Mouse (Mus musculus): ENCODE results near the gene Mgat5.

Gene Mgat5

DNA sequence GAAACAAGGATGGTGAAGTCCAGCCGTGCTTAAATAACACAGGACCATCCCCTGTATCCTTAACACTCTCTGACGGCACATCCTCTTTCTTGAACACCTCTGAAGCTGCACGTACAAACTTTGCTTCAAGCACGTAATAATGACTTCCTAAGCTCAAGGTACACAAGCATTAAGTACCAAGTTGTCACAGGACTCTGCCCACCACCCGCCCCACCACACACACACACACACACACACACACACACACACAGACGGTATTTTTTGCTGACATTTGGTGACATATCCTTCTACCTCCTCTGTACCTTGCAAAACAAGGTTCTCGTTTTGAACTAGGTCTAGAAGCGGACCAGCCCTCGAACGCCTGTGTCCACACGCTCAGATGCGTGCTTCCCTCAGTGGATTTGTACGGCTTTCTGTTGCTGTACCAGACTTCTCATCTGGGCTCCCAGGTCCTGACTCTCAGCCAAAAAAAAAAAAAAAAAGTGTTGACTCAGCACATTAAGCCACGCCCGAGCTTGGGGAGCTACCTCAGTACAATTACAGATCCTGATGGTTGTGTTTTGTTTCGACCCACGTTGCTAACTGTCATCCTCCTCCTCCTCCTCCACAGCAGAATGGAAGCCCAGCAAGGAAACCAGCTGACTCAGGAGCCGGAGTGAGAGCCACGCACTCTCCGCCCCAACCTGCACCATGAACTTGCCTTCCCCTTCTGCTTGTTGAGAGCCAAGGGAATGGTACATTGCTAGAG, 101.4 kb downstream of the Mgat5 start:
- DNase-seq (ENCODE audit: low read depth): no peak

- DNase-seq (ENCODE audit: low read depth): no peak
Observed at GRCm38 (mm10) chr1:127307361-127307760, 102.5 kb downstream of the Mgat5 start.

- DNase-seq (ENCODE audit: low read depth): no peak
Observed at GRCm38 (mm10) chr1:127308207-127308725, 103.5 kb downstream of the Mgat5 start.

- no peak for DNase-seq (ENCODE audit: low read depth)
Observed at GRCm38 (mm10) chr1:127308989-127309701, 104.3 kb downstream of the Mgat5 start.

DNA sequence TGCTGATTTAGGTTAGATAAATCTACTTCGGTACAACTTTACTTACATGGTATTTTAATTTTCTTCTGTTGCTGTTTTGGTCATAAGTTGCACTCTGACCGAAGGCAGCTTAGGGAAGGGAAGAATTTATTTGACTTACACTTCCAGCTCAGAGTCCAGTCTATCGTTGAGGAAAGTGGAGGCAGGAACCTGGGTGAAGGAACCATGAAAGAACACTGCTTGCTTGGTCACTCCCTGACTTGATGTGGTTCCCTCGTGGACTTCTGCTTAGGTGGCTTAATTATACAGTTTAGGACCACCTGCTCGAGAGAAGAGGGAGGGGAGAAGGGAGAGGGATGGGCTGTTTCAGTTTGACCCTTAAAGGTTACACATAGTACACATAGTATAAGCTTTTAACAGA, 105.2 kb downstream of the Mgat5 start:
- no peak for DNase-seq (ENCODE audit: low read depth)

- no peak for DNase-seq (ENCODE audit: low read depth)
Observed at GRCm38 (mm10) chr1:127310703-127311102, 105.9 kb downstream of the Mgat5 start.

DNA sequence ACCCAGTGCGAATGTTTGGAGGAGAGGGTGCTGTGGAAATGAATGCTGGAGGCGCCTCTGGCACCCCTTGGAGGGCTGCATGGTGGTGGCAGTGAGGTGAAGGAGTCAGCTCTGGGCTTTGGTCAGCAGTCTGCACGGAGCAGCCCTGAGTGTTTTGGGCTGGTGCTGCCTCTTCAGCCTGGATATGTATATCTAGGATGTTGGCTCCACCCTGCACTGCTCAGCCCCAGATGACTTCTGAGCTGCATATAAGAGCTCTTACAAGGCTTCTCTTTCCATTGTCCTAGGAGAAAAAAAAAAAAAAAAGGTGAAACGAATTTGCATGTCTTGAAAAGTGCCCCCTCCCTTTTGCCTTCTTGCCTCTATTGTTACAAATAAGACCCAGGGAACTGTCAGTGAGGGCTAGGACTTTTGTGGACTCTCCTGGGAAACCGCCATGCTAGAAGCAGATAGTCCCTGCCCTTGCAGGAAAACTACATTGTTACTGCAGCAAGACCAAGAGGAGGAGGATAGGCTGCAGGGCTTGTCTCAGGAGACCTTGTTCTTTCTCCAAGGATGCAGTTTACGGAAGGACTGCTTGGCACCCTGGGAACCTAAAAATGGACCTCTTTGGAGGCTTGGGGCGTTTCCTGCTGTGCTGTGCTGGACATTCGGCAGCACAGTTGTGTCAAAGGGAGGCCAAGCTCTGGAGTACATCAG, 109.0 kb downstream of the Mgat5 start:
- DNase-seq (ENCODE audit: low read depth): no peak

GRCm38 (mm10) chr1:127315763-127316627, 111.2 kb downstream of the Mgat5 start:
- no peak for DNase-seq (ENCODE audit: low read depth)

DNA sequence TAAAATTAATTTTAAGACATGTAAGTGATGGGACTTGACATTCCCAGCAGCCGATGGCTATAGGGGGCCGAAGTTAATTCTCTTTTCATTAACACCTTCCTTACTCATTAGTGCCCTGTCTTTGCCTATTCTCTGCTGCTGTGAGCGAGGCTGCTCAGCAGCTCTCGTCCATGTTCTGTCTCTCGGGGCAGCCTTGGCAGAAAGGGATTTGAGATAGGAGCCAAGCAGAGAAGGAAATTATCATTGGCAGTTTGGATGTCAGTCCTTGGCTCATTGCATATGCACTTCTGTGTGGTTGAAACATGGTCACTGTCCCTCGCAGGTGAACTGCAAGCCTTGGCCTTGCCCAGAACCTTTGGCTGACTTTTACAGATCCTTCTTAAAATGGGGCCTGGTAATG, 111.8 kb downstream of the Mgat5 start:
- no peak for DNase-seq (ENCODE audit: low read depth)

DNA sequence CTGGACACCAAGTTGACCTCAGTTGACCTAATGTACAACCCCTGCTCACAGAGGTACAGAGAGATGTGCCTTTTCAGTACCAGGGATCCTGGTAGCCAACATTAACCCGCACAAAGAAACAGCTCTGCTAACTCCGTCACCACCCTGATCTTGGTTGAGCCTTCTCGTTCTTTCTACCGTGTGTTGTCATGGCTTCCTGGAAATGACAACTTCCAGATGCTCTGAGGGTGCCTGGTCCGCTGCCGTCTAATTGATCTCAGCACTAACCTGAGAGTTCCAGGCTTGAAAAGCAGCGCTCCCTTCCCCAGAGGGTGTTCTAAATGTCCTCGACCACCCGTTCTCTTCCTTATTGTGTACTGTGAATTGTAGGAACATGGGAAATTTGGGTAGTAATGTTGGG, 112.7 kb downstream of the Mgat5 start:
- no peak for DNase-seq (ENCODE audit: low read depth)

GRCm38 (mm10) chr1:127318486-127318885, 113.7 kb downstream of the Mgat5 start:
- DNase-seq (ENCODE audit: low read depth): no peak

DNA sequence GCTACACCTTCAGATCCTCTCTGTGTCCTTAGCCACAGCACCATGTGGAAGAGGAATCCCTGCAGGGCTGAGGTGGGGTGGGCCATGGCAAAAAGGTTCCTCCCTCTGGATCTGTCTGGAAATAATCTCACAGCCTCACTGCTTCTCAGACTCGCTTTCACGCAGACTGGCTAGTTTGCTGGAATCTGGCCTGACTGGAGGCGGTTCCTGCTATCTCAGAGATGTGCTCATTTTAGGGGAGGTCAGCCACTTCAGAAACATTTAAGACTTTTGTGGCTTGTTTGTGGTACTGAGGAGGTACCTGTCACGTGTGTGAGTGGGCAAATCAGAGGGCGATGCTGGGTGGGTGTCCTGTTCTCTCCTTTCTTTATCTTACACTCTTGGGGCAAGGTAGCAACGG, 115.0 kb downstream of the Mgat5 start:
- no peak for DNase-seq (ENCODE audit: low read depth)

DNA sequence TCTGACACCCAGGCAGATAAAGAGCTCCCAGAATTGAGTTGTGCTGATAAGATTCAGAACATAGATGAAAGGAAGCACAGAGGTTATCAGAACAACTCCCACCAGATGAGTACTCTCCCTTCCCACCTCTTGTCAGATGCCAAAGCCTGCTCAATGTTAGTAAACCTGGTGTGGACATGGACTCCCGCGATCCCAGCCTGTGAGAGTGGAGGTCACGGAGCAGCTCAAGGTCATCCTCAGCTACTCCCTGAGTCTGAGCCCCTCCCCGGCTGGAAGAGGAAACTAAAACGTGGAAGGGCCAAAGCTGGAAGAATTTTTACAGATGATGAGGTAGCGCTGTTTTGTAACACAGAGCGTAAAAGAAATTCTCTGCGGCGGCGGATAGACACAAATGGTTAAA, 116.1 kb downstream of the Mgat5 start:
- no peak for DNase-seq (ENCODE audit: low read depth)

DNA sequence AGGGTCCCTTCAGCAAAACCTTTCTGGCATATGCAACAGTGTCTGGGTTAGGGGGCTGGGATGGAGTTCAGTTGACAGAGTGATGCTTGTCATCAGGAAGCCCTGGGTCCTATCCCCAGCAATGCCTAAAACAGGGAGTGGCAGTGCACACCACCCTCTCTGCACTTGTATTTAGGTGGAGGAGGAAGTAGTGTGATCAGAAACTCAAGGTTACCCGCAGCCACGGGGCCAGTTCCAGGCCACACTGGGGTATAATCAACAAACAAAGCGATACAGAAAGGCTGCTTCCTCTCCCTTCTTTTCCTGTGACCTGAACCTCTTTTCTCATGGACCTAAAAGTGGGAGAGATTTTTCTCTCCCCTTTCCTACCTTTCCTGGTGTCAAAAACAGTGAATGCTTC, 116.8 kb downstream of the Mgat5 start:
- DNase-seq (ENCODE audit: low read depth): no peak

GRCm38 (mm10) chr1:127322169-127322805, 117.5 kb downstream of the Mgat5 start:
- no peak for DNase-seq (ENCODE audit: low read depth)

GRCm38 (mm10) chr1:127325601-127326198, 120.9 kb downstream of the Mgat5 start:
- DNase-seq (ENCODE audit: low read depth): no peak

DNA sequence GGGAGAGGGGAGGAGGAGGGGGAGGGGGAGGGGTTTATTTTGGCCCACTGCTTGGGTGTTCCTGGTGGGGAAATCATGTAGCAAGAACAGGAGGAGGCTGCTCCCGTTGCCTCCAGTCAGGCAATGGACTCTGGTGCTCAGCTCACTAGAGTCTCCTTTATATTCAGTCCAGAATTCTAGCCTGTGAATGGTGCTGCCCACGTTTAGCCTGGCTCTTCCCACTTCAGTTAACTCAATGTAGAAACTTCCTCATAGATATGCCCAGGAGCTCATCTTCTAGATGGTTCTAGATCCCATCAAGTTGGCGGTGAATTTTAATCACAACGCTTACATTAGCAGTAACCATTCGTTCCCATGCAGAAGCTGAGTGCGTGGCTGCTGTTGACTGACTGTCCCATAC, 123.0 kb downstream of the Mgat5 start:
- DNase-seq (ENCODE audit: low read depth): no peak

GRCm38 (mm10) chr1:127328354-127328875, 123.6 kb downstream of the Mgat5 start:
- no peak for DNase-seq (ENCODE audit: low read depth)

DNA sequence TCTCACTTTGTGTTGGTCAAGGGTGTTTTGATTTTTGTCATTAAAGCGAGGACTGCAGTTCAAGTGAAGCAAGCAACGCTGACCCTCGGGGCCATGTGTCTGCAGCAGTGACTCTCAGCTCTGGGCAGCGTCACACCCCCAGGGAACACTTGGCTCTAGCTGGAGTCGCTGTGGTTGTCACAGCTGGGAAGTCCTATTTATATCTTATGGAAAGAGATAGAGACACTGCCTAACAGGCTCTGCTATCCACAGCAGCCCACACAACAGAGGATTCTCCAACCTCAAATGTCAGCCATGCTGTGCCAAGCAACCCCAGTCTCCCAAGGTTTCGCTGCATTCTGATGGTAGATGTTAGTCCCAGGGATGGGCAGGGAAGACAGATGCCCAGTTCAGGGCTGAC, 125.0 kb downstream of the Mgat5 start:
- DNase-seq (ENCODE audit: low read depth): no peak

GRCm38 (mm10) chr1:127337740-127338139, 132.9 kb downstream of the Mgat5 start:
- DNase-seq (ENCODE audit: low read depth): no peak
